Mouse (Mus musculus) intestine, postnatal 0 days (tissue): ENCODE measurements around the gene Cyp2j6. TPM values are rescaled to one million over a fixed set of nuclear protein-coding genes. Genes with fewer than 3 reads are reported as not detected.

Source experiments
- ATAC-seq: fragments of 200-750 bp; cut with Nextera tagmentation; 2 replicates; pipeline ENCODE4 v1.8.0; 2017; ENCODE audit warnings: mild to moderate bottlenecking, moderate TSS enrichment, moderate library complexity
- H3K27ac ChIP-seq: fragments of 300-500 bp; sonication (generic); 2 replicates; pipeline ENCODE4 v1.5.1; 2014; ENCODE audit warnings: mild to moderate bottlenecking, low read depth, low read length, moderate library complexity
- H3K27me3 ChIP-seq: fragments of 300-500 bp; sonication (generic); replicated peaks from 2 replicates; pipeline ENCODE4 v1.6.1; 2014; ENCODE audit warnings: low read length, mixed read lengths; ENCODE audit not compliant: control insufficient read depth, insufficient read depth
- H3K36me3 ChIP-seq: fragments of 300-500 bp; sonication (generic); 2 replicates; pipeline ENCODE4 v1.6.1; 2014; ENCODE audit warnings: mild to moderate bottlenecking, moderate library complexity; ENCODE audit not compliant: control insufficient read depth, insufficient read depth
- H3K4me1 ChIP-seq: fragments of 300-500 bp; sonication (generic); replicated peaks from 2 replicates; pipeline ENCODE4 v1.6.1; 2014; ENCODE audit warnings: antibody characterized with exemption, low read length, mixed read lengths; ENCODE audit not compliant: control insufficient read depth, insufficient read depth
- H3K4me2 ChIP-seq: fragments of 300-500 bp; sonication (generic); replicated peaks from 2 replicates; pipeline ENCODE4 v1.6.1; 2014; ENCODE audit warnings: low read depth, mild to moderate bottlenecking, moderate library complexity
- H3K4me3 ChIP-seq: fragments of 300-500 bp; sonication (generic); 2 replicates; pipeline ENCODE4 v1.5.1; 2014; ENCODE audit warnings: low read depth, low read length
- H3K9ac ChIP-seq: fragments of 300-500 bp; sonication (generic); 2 replicates; pipeline ENCODE4 v1.6.1; 2014; ENCODE audit warnings: mild to moderate bottlenecking, low read depth, low read length
- H3K9me3 ChIP-seq: fragments of 300-500 bp; sonication (generic); 2 replicates; pipeline ENCODE4 v1.6.1; 2016; ENCODE audit warnings: mixed run types; ENCODE audit not compliant: control insufficient read depth
- CTCF ChIP-seq: sonication (generic); IDR thresholded peaks from 2 replicates; pipeline ENCODE4 v1.5.1; 2016; ENCODE audit warnings: low read depth, mild to moderate bottlenecking, control low read depth, antibody characterized with exemption, moderate library complexity
- WGBS: fragments of 180-500 bp; shearing (Covaris S2); extraction: QIAGEN DNeasy Blood & Tissue Kit; methylation state at CpG from one replicate; pipeline ENCODE4 v1.1.7; 2014; 5-methylcytosine and 5-hydroxymethylcytosine counted together
- polyA plus RNA-seq: library from polyadenylated mRNA; unstranded; fragments of >200 nt; fragmentation: Nextera tagmentation; extraction: Ambion mirVana; gene quantifications from 2 replicates; pipeline ENCODE4 v1.2.1, GENCODE M21; 2015

Cyp2j6 gene
- polyA plus RNA-seq, 1 experiment from 2014 or later, result 39.2 TPM

GRCm38 (mm10) chr4:96522256-96522655, 31.2 kb downstream of the Cyp2j6 start:
- TF ChIP-seq CTCF, result no peak
- H3K4me3 ChIP-seq, result no peak overlapping the region
- H3K4me1 ChIP-seq, result no peaks in the 10 kb centered on the region
- peaks cover 8% of the 10 kb centered on the region; the same call in 1 of the 2 replicates for H3K36me3 ChIP-seq
- no peak overlapping the region for H3K4me2 ChIP-seq
- WGBS, result 75% methylated on average over 2 of the region's 2 CpGs
- H3K27ac ChIP-seq, result no peak overlapping the region
- H3K9ac ChIP-seq, result no peak overlapping the region
- no peak for ATAC-seq
- H3K27me3 ChIP-seq, result no peaks in the 10 kb centered on the region
- H3K9me3 ChIP-seq, result no peaks in the 10 kb centered on the region

GRCm38 (mm10) chr4:96510083-96510482, 43.4 kb downstream of the Cyp2j6 start:
- Histone ChIP-seq H3K9ac (no peak overlapping the region), H3K27ac (no peak overlapping the region), H3K4me2 (no peak overlapping the region), H3K9me3 (no peaks in the 10 kb centered on the region), H3K4me3 (no peak overlapping the region), H3K36me3 (no peaks in the 10 kb centered on the region), H3K27me3 (no peaks in the 10 kb centered on the region), H3K4me1 (no peaks in the 10 kb centered on the region)
- no peak for ATAC-seq
- TF ChIP-seq CTCF, result no peak
- 83% methylated on average over 3 of the region's 3 CpGs for WGBS

DNA sequence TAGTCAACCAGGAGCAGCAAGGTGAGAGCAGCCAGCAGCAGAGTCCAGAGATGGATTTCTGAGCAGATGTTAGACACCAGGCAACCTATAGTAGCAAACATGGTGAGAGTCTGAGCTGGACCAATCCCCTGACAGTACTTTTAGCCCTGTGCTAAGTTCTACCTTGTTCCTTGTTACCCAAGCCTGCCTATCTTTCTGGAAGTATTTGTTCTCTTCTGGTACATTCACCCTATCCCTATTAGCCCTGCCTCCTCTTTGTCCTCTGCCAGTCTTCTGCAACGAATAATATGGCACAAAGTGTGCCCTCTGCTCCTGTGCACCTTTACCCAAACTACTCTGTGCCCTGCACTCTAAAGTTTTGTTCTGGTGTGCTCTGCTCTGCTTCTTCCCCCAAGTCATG, 46.2 kb downstream of the Cyp2j6 start, which contains the start of gene Cyp2j8:
TSS of gene Cyp2j8 (minus strand) at position 101 of the 400 bp plus-strand sequence.
- Histone ChIP-seq H3K4me3 (no peak within 1 kb of the TSS), H3K27ac (no peak within 1 kb of the TSS), H3K36me3 (no peaks in the 10 kb centered on the region), H3K27me3 (no peaks in the 10 kb centered on the region), H3K4me2 (no peak within 1 kb of the TSS), H3K9ac (no peak within 1 kb of the TSS), H3K4me1 (no peaks in the 10 kb centered on the region), H3K9me3 (no peaks in the 10 kb centered on the region)
- WGBS, result 89% methylated on average over 1 of the region's 1 CpGs
- no peak for ATAC-seq
- no peak for TF ChIP-seq CTCF

Other genes with a start within 250 kb of the Cyp2j6 start
- gene Cyp2j11, start 205.0 kb downstream of the Cyp2j6 start, polyA plus RNA-seq, result not detected in 2 replicates
- gene Cyp2j8, start 46.3 kb downstream of the Cyp2j6 start, polyA plus RNA-seq, result 0.08 and 0.26 TPM in 2 replicates
- 4.3 and 4.6 TPM in 2 replicates for gene Cyp2j9, start 37.9 kb upstream of the Cyp2j6 start, polyA plus RNA-seq
- 0.20 TPM in 1 of 2 replicates, not detected in the other for gene Cyp2j5, start 110.5 kb upstream of the Cyp2j6 start, polyA plus RNA-seq
- not detected in 2 replicates for gene Gm12695, start 231.5 kb upstream of the Cyp2j6 start, polyA plus RNA-seq